Mouse (Mus musculus): ENCODE measurements around the gene Slc7a11.

Slc7a11 gene

DNA sequence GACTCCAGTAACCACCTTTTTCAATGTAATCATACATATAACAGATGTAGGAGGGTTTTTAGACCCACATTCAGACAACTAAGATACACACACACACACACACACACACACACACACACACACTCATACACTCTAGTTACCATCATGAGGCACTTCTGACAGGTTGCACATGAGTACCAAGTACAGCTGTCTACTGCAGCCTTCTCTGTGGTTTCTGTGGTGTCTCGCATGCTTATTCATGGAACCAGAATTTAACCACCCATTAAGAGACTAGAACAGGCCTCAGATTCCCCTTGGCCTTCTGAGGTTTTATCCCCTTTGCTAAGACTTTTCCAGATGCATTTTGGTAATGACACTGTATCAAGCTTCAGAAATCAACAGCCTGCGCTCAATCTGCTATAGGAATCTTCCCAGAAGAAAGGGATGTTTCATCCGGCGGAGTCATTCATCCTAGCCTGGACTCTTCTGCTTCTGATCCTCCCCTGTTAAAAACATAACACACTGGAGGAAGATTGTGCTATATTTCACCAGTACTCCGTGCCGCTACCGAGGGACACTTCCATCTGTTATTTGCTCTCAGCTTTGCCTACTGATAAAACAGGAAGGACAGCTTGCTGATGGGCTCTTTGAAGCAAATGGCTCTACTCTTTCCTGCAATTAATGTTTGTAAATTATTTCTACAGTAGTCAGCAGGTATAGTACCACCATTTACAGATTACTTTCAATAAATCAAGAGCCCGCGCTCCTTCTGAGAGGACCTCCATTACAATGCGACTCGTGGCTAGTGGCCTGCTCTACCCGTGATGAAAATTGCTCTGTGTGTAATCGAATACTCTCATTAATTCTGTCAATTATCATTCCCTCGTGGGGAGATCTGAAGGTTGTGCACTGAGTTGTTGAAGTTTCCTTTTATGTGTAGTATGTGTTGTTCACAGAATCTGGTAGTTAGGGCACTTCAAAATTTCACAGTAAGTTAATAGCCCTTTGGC, 135.8 kb downstream of the Slc7a11 start:
- DNase-seq (ENCODE audit: low read depth, low spot score), result no peak

DNA sequence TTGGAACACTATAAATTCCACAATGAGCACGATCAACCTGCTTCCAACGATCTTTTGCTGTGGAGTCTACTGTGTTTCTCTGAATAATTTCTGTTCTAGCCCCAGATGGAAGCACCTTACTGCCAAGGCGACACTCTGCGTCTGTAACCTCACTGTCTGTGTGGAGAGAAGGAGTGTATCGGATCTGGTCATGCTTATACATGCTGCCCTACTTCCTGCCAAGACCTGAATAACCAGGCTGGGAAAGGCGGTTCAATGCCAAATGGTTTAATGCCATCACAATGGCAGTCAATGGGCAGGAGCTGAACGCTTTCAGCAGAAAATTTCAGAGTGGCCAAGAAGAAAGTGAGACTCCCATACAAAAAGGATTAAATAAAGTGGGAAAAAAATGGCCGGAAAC, 137.1 kb downstream of the Slc7a11 start:
- DNase-seq (ENCODE audit: low read depth, low spot score), result no peak

DNA sequence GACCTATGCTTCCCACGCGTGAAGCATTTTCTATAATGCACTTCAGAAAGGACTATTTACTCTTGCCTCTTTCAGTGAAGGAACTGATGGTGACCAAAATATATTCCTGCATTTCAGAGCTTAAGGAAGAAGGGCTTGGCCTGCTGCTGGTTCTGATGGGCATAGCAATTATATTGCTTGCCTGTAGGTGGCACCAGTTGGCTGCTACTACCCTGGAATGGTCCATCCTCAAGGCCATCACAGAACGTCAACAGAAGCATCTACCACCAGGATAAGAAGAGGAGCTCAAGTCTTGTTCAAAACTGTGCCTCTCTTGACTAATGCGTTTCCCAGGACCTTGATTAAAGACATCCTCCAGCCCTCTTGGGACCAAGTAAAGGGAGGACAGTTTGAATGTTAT, 139.3 kb downstream of the Slc7a11 start:
- DNase-seq (ENCODE audit: low read depth, low spot score), result no peak

DNA sequence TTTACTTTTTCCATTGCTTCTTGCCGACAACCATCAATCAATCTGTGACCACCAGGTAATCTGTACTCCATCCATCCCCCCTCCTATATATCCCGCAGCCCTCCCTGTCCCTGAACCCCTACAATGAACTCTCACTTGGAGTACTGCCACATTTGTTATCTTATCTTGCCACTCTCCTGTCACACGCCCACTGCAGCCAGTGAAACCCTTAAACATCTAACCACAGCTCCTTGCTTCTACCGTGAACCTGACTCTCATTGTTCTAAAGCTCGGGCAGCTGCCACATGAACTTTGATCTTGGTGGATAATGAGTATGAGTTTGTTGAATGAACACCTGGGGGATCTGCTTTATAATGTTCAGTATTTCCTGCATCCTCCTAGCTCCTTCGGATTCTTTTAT, 140.8 kb downstream of the Slc7a11 start:
- DNase-seq (ENCODE audit: low read depth, low spot score), result no peak

DNA sequence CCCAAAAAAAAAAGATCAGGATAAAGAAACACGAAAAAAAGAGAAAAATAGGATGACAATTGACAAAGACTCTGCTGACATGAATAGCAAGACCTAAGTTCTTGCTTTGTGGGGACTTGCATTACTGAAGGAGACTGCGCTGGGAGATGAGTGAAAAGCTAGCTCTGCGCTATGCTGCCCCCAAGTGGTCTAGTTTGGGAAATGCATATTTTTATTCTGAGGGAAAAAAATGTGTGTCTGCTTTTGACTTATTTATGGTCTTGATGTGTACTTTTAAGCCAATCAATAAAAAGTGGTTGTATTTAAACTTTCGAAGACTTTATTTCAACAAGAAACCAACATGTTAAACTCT, 142.5 kb downstream of the Slc7a11 start:
- DNase-seq (ENCODE audit: low read depth, low spot score), result peak; percentile 77

DNA sequence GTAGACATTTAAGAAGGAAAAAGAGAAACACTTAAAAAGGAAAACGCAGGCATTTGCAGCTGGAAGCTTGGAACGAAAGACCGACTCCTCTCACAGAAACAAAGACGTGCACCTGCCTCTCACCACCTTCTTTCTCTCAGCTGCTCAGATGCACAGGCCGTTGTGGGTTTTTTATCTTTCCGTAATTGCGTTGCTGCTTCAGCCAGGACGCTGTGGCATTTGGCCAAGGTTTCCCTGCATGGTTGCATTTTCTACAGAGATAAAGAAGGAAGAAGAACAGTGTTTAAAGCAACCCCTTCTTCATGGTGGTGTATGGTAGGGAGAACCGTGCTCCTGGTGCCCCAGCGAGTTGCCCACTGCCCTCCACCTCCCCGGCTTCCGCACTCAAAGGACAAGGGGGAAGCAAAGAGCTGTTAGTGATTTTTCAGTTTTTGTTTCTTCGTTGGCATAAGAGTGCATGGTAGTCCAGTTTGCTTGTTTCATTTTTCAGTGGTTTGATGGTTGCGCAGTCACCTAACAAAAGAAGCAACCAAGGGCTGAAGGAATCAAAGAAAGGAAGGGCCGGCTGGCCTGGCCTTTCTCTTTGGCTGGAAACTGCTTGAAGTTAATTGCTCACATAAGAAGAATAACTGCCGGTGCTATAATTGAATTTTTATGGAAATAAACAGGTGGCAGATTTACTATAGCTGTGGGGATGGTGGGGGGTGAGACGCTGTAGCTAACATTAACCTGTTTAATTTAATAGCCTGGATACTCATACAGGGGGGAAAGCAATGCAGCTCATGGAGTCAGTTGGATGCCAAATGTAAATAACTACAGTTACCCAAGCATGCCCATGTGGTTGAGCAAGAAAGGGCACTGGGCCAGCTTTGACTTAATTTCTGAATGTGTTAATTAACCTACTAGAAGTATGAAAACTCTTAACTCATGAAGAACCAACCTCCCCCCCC, 143.1 kb downstream of the Slc7a11 start:
- no peak for DNase-seq (ENCODE audit: low read depth, low spot score)

DNA sequence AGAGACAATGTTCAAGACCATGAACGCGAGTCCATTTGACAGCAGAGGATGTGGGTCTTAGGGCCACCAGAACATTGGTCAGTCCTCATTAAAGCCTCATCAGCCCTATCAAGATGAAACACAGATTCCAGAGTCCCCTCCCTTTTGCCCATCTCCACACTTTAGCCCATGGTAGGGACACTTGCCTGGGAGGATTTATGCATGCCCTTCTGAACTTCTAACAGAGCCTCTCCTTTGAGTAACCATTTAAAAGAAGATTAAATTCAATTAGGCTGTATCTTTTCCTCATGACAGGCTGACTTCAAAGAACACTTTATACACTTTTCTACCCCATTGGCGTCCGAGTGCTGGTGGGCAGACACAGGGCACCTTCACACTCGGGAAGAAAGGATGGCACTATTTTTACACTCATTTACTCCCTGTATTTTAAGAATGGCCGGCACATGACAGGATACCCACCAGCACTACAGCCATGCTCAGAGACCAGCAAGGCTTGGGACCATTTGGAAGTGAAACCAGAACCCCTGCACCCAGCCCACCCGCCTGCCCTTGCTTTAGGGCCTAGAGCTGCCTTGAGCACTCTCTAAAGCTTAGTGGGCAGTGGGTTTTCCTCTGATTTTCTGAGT, 144.9 kb downstream of the Slc7a11 start:
- DNase-seq (ENCODE audit: low read depth, low spot score), result no peak

DNA sequence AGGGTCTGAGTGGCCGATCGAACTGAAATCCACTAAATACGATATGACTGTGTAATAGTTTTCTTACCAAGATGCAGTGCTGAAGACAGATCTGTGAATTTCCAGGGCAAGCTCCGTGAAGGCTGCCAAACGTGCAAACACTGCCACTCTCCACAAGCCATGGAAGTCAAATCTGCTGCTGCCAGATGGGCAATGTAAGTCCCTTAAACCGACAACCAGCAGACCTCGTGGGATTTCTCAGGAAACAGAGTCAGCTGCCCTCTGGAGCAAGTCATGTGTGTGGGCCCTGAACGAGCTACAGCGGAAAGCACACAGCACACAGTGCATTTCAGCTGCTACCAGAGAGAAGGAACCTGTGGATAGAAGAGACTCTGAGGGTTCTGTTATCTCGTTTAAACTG, 146.5 kb downstream of the Slc7a11 start:
- DNase-seq (ENCODE audit: low read depth, low spot score), result no peak

DNA sequence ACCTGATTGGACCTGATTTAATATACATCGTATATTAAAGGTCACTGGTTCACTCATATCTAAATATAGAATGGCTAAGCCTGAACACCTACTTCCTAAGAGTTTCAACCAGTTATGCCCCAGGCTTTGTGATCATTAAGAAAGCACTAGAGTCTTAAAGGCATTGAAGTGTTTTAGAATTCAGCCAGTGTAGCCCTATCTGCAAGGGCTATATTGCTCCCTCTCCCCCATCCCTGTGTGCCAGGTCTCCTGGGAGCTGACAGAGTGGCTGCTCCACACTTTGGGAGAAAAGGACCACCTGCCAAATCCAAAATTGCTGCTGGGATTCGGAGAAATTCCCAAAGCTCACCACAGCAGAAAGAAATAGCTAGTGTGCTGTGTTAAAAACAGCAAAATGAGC, 168.4 kb downstream of the Slc7a11 start:
- DNase-seq (ENCODE audit: low read depth, low spot score), result no peak

DNA sequence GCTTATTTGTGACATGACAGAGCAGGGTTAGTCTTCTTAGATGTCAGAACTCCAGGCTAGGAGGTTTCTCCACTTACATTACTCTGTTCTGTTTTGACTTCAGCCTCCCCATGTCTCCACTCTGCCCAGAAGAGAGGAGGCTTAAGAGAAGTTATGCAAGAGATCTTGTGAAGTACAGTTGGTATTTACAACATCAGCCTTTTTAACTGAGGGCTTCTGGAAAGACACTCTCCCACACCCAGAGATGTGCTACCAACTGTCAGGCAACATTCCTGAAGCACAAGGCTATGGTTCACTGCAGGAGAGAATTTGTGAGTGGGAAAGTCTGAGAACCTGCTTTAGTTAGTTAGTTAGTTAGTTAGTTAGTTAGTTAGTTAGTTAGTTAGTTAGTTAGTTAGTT, 171.2 kb downstream of the Slc7a11 start:
- no peak for DNase-seq (ENCODE audit: low read depth, low spot score)

DNA sequence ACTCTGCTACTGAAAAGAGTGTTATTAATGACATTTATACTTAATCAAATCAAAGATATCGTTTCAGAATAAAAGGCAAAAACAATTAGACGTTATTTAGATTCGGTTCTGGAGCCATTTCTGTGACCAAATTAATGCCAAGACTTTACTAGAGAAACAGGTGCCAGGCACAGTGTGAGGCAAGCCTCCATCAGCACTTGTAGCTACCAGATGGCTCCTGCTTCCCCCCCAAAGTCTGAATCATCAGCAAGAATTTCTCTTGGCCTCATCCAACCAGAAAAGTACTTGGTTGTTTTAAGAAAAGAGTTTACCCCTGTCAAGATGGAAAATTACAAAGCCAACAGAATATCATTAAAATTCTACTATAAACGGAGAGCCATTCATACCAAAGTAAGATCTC, 173.7 kb downstream of the Slc7a11 start:
- DNase-seq (ENCODE audit: low read depth, low spot score), result no peak

DNA sequence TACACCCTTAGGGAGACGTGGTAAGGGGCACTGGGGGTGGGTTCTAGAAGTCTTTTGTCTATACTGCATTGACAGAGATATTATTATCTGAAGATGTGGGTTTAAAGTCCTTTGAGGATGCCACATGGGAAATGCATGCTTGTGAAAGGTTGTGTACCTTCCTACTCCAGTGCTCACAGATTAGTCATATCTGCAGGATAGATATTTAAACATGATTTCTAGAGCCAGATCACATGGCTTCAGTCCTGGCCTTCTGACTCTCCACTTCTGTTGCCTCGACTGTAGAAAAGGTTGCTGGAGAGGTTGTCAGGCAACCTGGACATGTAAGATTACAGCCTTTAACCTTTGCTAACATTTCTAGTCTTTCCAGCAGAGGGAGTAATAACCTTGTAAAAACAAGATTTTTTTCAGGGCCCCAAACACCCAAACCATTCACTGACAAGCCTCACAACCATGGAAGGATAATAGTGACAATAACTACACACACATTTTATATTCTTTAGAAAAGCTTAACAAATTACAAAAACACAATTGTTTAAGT, 180.8 kb downstream of the Slc7a11 start:
- no peak for DNase-seq (ENCODE audit: low read depth, low spot score)

DNA sequence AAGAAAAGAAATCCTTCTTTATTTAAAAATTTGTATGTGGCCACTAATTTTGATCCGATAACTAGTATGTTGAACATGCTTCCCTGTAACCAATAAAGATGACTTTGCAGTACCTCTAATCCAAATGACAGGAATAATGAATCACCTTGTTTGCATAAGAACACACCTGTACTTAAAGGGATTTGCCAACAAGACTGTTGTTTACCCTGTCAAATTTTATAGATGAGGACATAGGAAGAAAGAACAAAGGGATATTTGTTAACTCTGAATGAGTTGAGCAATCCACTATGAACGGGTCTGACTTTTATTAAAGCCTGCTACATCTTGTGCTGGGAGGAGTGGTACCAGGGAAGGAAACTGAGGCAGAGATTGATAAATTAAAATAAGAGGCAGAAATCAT, 181.3 kb downstream of the Slc7a11 start:
- DNase-seq (ENCODE audit: low read depth, low spot score), result no peak

DNA sequence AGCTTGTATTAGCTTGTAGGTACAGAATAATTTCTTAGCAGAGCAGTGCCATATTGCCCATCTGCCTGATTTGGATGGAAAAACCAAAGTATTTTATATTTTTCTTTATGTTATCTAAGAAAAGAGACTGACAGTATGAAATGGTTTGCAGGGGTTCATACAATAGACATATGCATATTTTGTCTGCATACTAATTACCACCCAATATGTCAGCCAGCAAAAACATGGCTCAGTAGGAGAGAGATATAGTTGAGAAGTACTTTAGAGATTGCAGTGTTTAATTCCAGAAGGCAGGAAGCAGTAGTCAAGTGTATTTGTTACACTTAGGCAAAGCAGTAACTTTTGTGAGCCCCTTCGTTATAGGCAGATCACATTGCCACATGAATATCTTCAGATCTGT, 182.7 kb downstream of the Slc7a11 start:
- DNase-seq (ENCODE audit: low read depth, low spot score), result no peak

DNA sequence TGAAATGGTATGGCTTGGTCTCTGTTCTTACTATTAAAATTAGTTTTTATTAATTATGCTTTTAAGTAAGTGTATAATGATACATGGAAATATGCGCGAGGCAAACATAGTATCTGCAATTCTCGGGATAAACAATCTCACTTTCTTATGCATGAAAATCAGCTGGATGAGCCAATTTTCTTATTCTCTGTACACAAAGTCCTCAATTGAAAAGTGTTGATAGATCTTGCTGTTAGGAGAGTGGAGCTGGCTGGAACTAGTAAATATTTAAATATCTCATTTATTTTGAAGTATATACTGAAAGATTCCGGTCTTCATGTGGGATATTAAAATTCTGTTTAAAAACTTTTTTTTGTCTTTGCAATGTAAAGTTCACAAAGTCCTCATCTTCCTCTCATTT, 184.6 kb downstream of the Slc7a11 start:
- no peak for DNase-seq (ENCODE audit: low read depth, low spot score)

DNA sequence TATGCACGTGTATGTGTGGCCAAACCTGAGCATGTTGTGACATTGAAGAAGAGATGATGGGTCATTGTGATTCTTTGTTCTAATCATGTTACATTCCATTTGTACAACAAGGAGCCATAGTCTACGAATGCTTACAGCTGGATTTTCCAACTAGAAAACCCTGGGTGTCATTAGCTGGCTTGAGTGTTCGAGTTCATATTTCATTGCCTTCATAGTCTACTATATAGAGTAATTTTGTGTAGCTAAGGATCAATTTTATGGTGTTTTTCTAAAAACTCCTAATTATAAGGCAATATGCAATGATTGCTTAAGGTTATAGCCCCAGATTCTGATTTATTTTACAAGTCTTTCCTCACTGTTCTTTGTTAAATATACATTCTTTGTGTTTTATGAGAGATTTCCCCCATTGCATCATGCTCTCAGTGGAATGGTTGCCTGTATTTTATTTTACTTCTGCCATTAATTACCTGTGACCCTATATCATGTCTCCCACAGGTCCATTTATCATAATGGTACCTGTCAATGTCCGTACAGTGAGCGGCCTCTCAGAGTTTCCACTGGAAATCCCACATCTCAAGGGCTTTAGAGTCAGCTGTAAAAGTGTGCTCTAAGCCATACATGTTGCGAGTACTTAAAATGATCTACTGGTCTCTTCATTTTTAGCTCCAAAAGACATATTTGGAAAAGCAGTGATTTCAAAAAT, 193.7 kb downstream of the Slc7a11 start:
- DNase-seq (ENCODE audit: low read depth, low spot score), result peak; percentile 31

DNA sequence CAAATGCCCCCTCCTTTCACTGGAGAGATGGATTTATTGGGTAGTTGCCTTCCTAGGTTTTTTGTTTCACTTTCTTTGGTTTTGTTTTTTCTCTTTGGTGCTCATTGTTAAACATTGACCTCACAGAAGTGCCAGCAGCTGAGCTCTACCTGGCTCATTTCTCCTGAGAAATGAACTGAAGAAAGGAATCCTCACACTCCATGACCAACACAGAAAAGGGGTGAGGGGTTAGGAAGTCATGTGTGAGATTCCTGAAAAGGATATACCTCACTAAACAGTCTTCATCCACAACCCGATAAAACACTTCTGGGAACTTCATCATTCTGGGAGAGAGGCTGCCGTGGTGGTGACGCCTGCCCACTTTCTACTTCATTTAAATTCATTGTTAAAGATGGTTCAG, 207.4 kb downstream of the Slc7a11 start:
- DNase-seq (ENCODE audit: low read depth, low spot score), result peak; percentile 11

DNA sequence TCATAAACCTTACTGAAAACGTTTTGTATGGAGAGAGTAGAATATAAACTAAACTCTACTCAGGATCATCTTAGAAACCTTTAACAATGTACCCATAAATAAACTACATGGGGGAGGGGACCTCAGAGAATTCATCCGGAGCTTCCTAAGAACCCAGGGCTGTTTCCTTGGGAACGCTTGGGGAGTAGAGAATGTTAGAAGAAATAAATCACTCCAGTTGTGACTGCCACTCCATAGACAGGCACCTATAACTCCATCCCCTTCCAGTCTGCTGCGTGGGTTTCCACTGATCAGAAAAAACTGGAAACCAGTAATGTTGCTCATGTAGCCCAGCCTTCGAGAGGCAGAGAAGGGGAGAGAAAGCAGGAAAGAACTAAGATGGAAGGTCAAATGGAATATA, 210.3 kb downstream of the Slc7a11 start:
- DNase-seq (ENCODE audit: low read depth, low spot score), result peak; percentile 34

DNA sequence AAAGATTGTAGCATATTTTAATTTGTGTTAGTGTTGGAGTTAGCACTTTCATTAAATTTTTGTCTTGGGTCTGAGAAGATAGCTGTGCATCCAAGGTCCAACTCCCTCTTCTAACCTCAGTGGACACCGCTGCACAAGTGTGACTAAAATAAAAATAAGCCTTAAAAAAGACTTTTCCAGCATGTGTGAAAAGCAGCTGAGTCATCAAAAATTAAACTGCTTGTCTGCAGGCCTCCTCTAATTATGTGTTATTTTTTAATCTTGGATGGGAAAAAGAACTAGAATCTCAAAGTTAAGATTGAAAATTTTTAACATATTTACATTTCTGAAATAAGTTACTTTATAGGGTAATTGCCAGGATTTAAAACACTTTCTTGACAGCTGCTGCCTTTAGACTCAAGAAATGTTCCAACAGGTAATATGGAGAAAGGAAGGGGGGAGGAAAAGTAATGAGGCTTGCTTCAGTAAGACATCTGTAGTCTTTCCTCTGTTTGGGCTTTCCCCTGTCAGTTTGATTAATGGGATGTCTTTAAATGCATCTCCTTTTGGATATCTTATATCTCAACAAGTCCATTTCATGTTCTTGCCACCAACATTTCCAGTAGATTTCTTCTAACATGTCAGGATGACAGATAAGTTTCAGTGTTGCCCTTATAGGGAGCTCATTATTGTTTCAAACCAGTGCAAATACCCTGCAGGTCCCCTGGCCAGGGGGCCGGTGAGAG, 218.9 kb downstream of the Slc7a11 start:
- DNase-seq (ENCODE audit: low read depth, low spot score), result peak; percentile 24

DNA sequence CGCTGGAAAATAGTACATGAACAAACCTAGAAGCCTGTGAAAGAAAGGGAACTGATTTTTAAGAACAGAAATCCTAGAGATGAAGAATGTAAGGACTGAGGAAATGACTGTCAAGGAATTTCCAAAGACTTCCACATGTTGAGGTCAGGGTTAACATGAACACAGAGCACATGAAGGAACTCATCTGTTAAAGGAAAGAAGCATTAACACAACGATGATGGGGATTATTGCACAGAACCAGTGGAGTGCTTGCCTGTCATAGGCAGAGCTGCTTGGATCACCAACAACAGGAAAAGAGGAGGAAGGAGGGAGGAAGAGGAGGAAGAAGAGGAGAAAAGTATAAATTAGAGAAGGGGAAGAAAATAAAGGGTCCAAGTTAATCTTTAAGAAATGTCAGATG, 223.0 kb downstream of the Slc7a11 start:
- DNase-seq (ENCODE audit: low read depth, low spot score), result no peak
